Mouse (Mus musculus) cerebellum, adult 2 months (tissue): ENCODE results near the gene 1700122O11Rik. TPM values are rescaled to one million over a fixed set of nuclear protein-coding genes. Genes with fewer than 3 reads are reported as not detected.

Experiments
- DNase-seq, 2 experiments: peaks; one replicate each; pipeline ENCODE4 v3.0.0; 2021
- H3K27ac ChIP-seq: fragments of 200-500 bp; 2 replicates; pipeline ENCODE4 v1.5.1; 2012; ENCODE audit warnings: low read length, control low read depth, inconsistent platforms; ENCODE audit not compliant: insufficient read depth
- H3K27me3 ChIP-seq: fragments of 200-500 bp; 2 replicates; pipeline ENCODE4 v1.6.1; 2012; ENCODE audit warnings: inconsistent platforms, mild to moderate bottlenecking, low read length, moderate library complexity; ENCODE audit not compliant: control insufficient read depth, insufficient read depth
- H3K4me1 ChIP-seq: fragments of 200-500 bp; 2 replicates; pipeline ENCODE4 v1.6.1; 2011; ENCODE audit warnings: low read length; ENCODE audit not compliant: control insufficient read depth, insufficient read depth
- H3K4me3 ChIP-seq: fragments of 200-500 bp; replicated peaks from 2 replicates; pipeline ENCODE3; 2011; ENCODE audit warnings: mild to moderate bottlenecking, low read depth, low read length, control low read depth; ENCODE audit not compliant: insufficient read depth
- CTCF ChIP-seq: fragments of 200-500 bp; IDR thresholded peaks from 2 replicates; pipeline ENCODE4 v1.5.1; 2011; ENCODE audit warnings: low read depth, mild to moderate bottlenecking, control low read depth, low read length, moderate library complexity, borderline replicate concordance; ENCODE audit not compliant: insufficient read depth
- POLR2A ChIP-seq: fragments of 200-500 bp; IDR thresholded peaks from 2 replicates; pipeline ENCODE4 v1.6.1; 2011; ENCODE audit warnings: low read length, control low read depth, borderline replicate concordance; ENCODE audit not compliant: insufficient read depth
- WGBS: fragments of 180-500 bp; shearing (Covaris S2); methylation state at CpG from one replicate; pipeline ENCODE4 v1.1.7; 2018; 5-methylcytosine and 5-hydroxymethylcytosine counted together
- polyA plus RNA-seq: library from polyadenylated mRNA; depleted of rRNA; stranded (reverse); fragments of >200 nt; gene quantifications from 2 replicates; pipeline ENCODE4 v1.2.3, GENCODE M21; 2012

Gene 1700122O11Rik
- polyA plus RNA-seq, 1 experiment, result not detected

GRCm38 (mm10) chr17:48053646-48054045, 15.6 kb upstream of the 1700122O11Rik start:
- WGBS, result 73% methylated on average over 2 of the region's 2 CpGs
- no peak overlapping the region for H3K27ac ChIP-seq
- no peak for TF ChIP-seq CTCF
- no peaks in the 10 kb centered on the region for H3K4me1 ChIP-seq
- no peak overlapping the region for H3K4me3 ChIP-seq
- no peaks in the 10 kb centered on the region for H3K27me3 ChIP-seq
- no peak for DNase-seq

GRCm38 (mm10) chr17:48052338-48053067, 14.4 kb upstream of the 1700122O11Rik start:
- no peak overlapping the region for H3K27ac ChIP-seq
- WGBS, result 55% methylated on average over 10 of the region's 10 CpGs
- TF ChIP-seq POLR2A (no peak), CTCF (no peak)
- H3K27me3 ChIP-seq, result no peaks in the 10 kb centered on the region
- no peaks in the 10 kb centered on the region for H3K4me1 ChIP-seq
- DNase-seq, result peak in 1 of 2 experiments; percentile 7
- H3K4me3 ChIP-seq, result no peak overlapping the region

- H3K4me1 ChIP-seq, result no peaks in the 10 kb centered on the region
- DNase-seq, result no peak
- H3K27me3 ChIP-seq, result no peaks in the 10 kb centered on the region
- no peak overlapping the region for H3K27ac ChIP-seq
- TF ChIP-seq POLR2A (no peak), CTCF (no peak)
- no peak overlapping the region for H3K4me3 ChIP-seq
- 88% methylated on average over 5 of the region's 5 CpGs for WGBS
These were observed 13.7 kb upstream of the 1700122O11Rik start for GRCm38 (mm10) chr17:48051638-48052337.

- 41% methylated on average over 4 of the region's 4 CpGs for WGBS
- H3K4me1 ChIP-seq, result no peaks in the 10 kb centered on the region
- peak; percentile 6 to 43 for DNase-seq
These were observed 7.5 kb upstream of the 1700122O11Rik start for GRCm38 (mm10) chr17:48045631-48046030.

GRCm38 (mm10) chr17:48043154-48043880, 5.2 kb upstream of the 1700122O11Rik start:
- H3K27me3 ChIP-seq, result no peaks in the 10 kb centered on the region
- WGBS, result 85% methylated on average over 5 of the region's 5 CpGs
- no peaks in the 10 kb centered on the region for H3K4me1 ChIP-seq
- DNase-seq, result no peak
- TF ChIP-seq POLR2A (no peak), CTCF (no peak)
- H3K27ac ChIP-seq, result no peak overlapping the region
- no peak overlapping the region for H3K4me3 ChIP-seq

More at GRCm38 (mm10) chr17:48045631-48046030, 7.5 kb upstream of the 1700122O11Rik start:
- TF ChIP-seq CTCF (peak; percentile 47; the same call in 1 of the 2 replicates), POLR2A (no peak)
- H3K27ac ChIP-seq, result no peak overlapping the region
- no peak overlapping the region for H3K4me3 ChIP-seq
- no peaks in the 10 kb centered on the region for H3K27me3 ChIP-seq

GRCm38 (mm10) chr17:48041351-48042287, 3.5 kb upstream of the 1700122O11Rik start:
- WGBS, result 25% methylated on average over 29 of the region's 29 CpGs
- Histone ChIP-seq H3K4me3 (no peak overlapping the region), H3K27ac (no peak overlapping the region)

More at GRCm38 (mm10) chr17:48041351-48042287, 3.5 kb upstream of the 1700122O11Rik start:
- no peaks in the 10 kb centered on the region for H3K4me1 ChIP-seq
- no peaks in the 10 kb centered on the region for H3K27me3 ChIP-seq
- TF ChIP-seq CTCF (no peak), POLR2A (no peak)
- peak; percentile 15 to 27 for DNase-seq
